Mouse (Mus musculus): ENCODE data around the gene Il17rd.

DNA sequence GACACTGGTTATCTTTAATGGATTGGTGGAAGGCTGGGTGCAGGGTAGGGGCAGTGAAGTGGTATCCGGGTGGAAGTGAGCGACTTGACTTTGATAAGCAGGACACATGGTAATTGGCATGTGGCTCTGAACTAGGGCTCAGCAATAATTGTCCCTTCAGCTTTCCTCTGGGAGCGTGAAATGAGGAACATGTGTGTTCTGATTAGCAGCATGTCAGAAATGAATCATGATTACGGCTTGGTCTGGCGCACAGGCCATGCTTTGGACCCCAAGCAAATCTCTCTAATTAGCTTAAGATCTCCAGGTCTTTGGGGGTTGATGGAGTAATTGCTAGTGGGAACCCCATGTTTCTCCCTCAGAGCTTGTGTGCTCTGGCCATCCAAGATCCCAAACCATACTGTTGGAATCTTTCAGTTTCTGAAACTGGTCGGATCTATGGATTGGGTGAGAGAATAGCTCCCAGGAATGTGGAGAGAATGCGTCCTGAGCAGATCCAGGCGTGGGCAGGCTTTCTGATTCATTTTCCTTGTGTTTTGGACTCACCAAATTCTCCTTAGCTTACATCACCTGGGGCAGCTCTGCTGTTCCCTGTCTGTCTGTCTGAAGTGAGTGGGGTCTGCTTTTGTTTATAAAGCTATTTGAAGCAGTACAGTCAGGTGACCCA is 30.8 kb downstream of the Il17rd start:
- TF ChIP-seq CTCF (IDR thresholded peaks at IDR 0.05; ENCODE audit: control insufficient read depth, insufficient read depth, low read length) (no peak), POLR2A (IDR thresholded peaks at IDR 0.05; ENCODE audit: borderline replicate concordance, control insufficient read depth, low read depth, low read length) (no peak)

Data from bone marrow, adult 2 months (tissue).